Mouse (Mus musculus): Measurements from ENCODE around the gene 4933402N03Rik. TPM values are rescaled to one million over a fixed set of nuclear protein-coding genes. Genes with fewer than 3 reads are reported as not detected.

The 4933402N03Rik gene
- total RNA-seq, 2 experiments from 2014 or later = not detected

Other genes starting within 250 kb of the 4933402N03Rik start
- gene Htra1, start 210.2 kb downstream of the 4933402N03Rik start, total RNA-seq (2021) = 100 to 1,000 TPM; 222 to 262 TPM
- gene Dmbt1, start 114.3 kb downstream of the 4933402N03Rik start, total RNA-seq (2021) = not detected
- not detected for gene 5430419D17Rik, start 28.1 kb upstream of the 4933402N03Rik start, total RNA-seq (2021)
- gene Cuzd1, start 176.0 kb upstream of the 4933402N03Rik start, total RNA-seq (2021) = under 1 TPM; 0.15 to 0.20 TPM
- under 1 TPM in 1 of 2 experiments, not detected in 1; 0.89 TPM for gene Fam24b, start 183.2 kb upstream of the 4933402N03Rik start, total RNA-seq (2021)
- gene Fam24a, start 187.6 kb upstream of the 4933402N03Rik start, total RNA-seq (2021) = not detected
- 10 to 100 TPM; 21.7 to 26.0 TPM for gene 2310057M21Rik, start 216.4 kb upstream of the 4933402N03Rik start, total RNA-seq (2021)
- gene Pstk, start 224.8 kb upstream of the 4933402N03Rik start, total RNA-seq (2021) = 10 to 100 TPM; 40.9 to 49.8 TPM

Measured in left cerebral cortex, postnatal 14 days (tissue).